Mouse (Mus musculus) kidney, adult 9 months (tissue): ENCODE results near the gene Prdx1.
"Not testable (repeated sequence)": the region's sequence is repeated elsewhere in the genome, so short reads cannot be mapped to it uniquely, and the experiment has no call there.

Source experiments
- DNase-seq: peaks from one replicate; pipeline ENCODE4 v3.0.0; 2022

Prdx1 gene

GRCm38 (mm10) chr4:116685402-116686061 lies at the start of gene Prdx1:
TSS of gene Prdx1 (plus strand) at chr4:116685544.
- DNase-seq, result peak; percentile 98

GRCm38 (mm10) chr4:116638821-116639220 lies 46.5 kb upstream of the Prdx1 start:
- DNase-seq, result peak; percentile 4

- DNase-seq, result no peak
Measured at GRCm38 (mm10) chr4:116642071-116642470, 43.3 kb upstream of the Prdx1 start.

- peak; percentile 55 for DNase-seq
Measured at GRCm38 (mm10) chr4:116644326-116644725, 41.0 kb upstream of the Prdx1 start.

- no peak for DNase-seq
Measured at GRCm38 (mm10) chr4:116645624-116646023, 39.7 kb upstream of the Prdx1 start.

GRCm38 (mm10) chr4:116649411-116649810 lies 35.9 kb upstream of the Prdx1 start:
- peak; percentile 82 for DNase-seq

- peak; percentile 53 for DNase-seq
Measured at GRCm38 (mm10) chr4:116650365-116650764, 35.0 kb upstream of the Prdx1 start.

- peak; percentile 97 for DNase-seq
Measured at GRCm38 (mm10) chr4:116650924-116651796, 34.2 kb upstream of the Prdx1 start, which contains the start of gene Akr1a1. TSS of gene Akr1a1 (minus strand) at chr4:116651680.

- no peak for DNase-seq
Measured at GRCm38 (mm10) chr4:116651797-116652135, 33.6 kb upstream of the Prdx1 start.

- peak; percentile 89 for DNase-seq
Measured at GRCm38 (mm10) chr4:116653228-116653627, 32.1 kb upstream of the Prdx1 start.

GRCm38 (mm10) chr4:116655100-116655499 lies 30.2 kb upstream of the Prdx1 start:
- peak; percentile 91 for DNase-seq

- no peak for DNase-seq
Measured at GRCm38 (mm10) chr4:116655658-116656057, 29.7 kb upstream of the Prdx1 start.

- peak; percentile 48 for DNase-seq
Measured at GRCm38 (mm10) chr4:116657971-116658370, 27.4 kb upstream of the Prdx1 start.

- peak; percentile 97 for DNase-seq
Measured at GRCm38 (mm10) chr4:116659474-116659873, 25.9 kb upstream of the Prdx1 start.

- not testable (repeated sequence) for DNase-seq
Measured at GRCm38 (mm10) chr4:116659916-116660315, 25.4 kb upstream of the Prdx1 start.

GRCm38 (mm10) chr4:116660829-116661228 lies 24.5 kb upstream of the Prdx1 start:
- DNase-seq, result peak; percentile 80

GRCm38 (mm10) chr4:116661998-116662397 lies 23.3 kb upstream of the Prdx1 start:
- no peak for DNase-seq

- DNase-seq, result no peak
Measured at GRCm38 (mm10) chr4:116666625-116667024, 18.7 kb upstream of the Prdx1 start.

- DNase-seq, result peak; percentile 56
Measured at GRCm38 (mm10) chr4:116668145-116668544, 17.2 kb upstream of the Prdx1 start.

- no peak for DNase-seq
Measured at GRCm38 (mm10) chr4:116669291-116669690, 16.1 kb upstream of the Prdx1 start.

GRCm38 (mm10) chr4:116672785-116673184 lies 12.6 kb upstream of the Prdx1 start:
- no peak for DNase-seq

- DNase-seq, result not testable (repeated sequence)
Measured at GRCm38 (mm10) chr4:116674761-116675160, 10.6 kb upstream of the Prdx1 start.

GRCm38 (mm10) chr4:116676027-116676426 lies 9.3 kb upstream of the Prdx1 start:
- no peak for DNase-seq

- no peak for DNase-seq
Measured at GRCm38 (mm10) chr4:116677808-116678207, 7.5 kb upstream of the Prdx1 start.
